Comparison of ENCODE assay signal across 22 mouse cellular contexts in genomic region chr9:91959076-91959475, GRCm38 (mm10).
A peak's percentile ranks its signal among the peaks of the same experiment; 100 is the strongest.
DNase-seq lines count a peak whose midpoint lies in the region; ATAC-seq and TF ChIP-seq lines count a peak whose summit lies in the region.
"Had no signal": no experiment of that assay in that cellular context is flagged by ENCODE, and none has a peak within 500 bp of the region (broad histone marks: within the 10 kb centered on the region; RNA-seq: fewer than 3 reads in every experiment).

No protein-coding gene starts in this region.

- no peak overlapping the region for H3K9ac ChIP-seq in hindbrain, embryonic 14.5 days
- H3K9ac ChIP-seq in neural tube, embryonic 13.5 days, result no peak overlapping the region
- H3K9ac ChIP-seq: embryonic facial prominence, embryonic 13.5 days; forebrain, embryonic 12.5 days; forebrain, embryonic 15.5 days; heart, embryonic 12.5 days; heart, embryonic 15.5 days; intestine, embryonic 15.5 days had no signal

- no peak for TF ChIP-seq CTCF in layer of hippocampus, adult 2 months (conservative IDR thresholded peaks at IDR 0.05)

- 66% methylated on average over 3 of the region's 3 CpGs for WGBS in hindbrain, embryonic 14.5 days
- WGBS in hindbrain, embryonic 10.5 days, result 76% methylated on average over 3 of the region's 3 CpGs
- WGBS in neural tube, embryonic 13.5 days, result 61% methylated on average over 3 of the region's 3 CpGs

- H3K36me3 ChIP-seq in hindbrain, embryonic 14.5 days (replicated peaks; ENCODE audit: control insufficient read depth, insufficient read depth), result no peaks in the 10 kb centered on the region
- H3K36me3 ChIP-seq in hindbrain, embryonic 10.5 days, result no peaks in the 10 kb centered on the region
- H3K36me3 ChIP-seq in neural tube, embryonic 13.5 days, result no peaks in the 10 kb centered on the region
- H3K36me3 ChIP-seq: embryonic facial prominence, embryonic 10.5 days; embryonic facial prominence, embryonic 13.5 days; forebrain, embryonic 12.5 days; forebrain, embryonic 15.5 days; heart, embryonic 12.5 days; heart, embryonic 15.5 days; intestine, embryonic 15.5 days had no signal

- no peak overlapping the region for H3K4me3 ChIP-seq in hindbrain, embryonic 14.5 days (replicated peaks; ENCODE audit: low read length)
- H3K4me3 ChIP-seq in hindbrain, embryonic 10.5 days, result no peak overlapping the region
- H3K4me3 ChIP-seq in layer of hippocampus, adult 2 months, result no peak overlapping the region
- no peak overlapping the region for H3K4me3 ChIP-seq in neural tube, embryonic 13.5 days
- H3K4me3 ChIP-seq: embryonic facial prominence, embryonic 10.5 days; embryonic facial prominence, embryonic 13.5 days; erythroblast, embryonic 14.5 days; forebrain, embryonic 12.5 days; forebrain, embryonic 15.5 days; heart, embryonic 12.5 days; heart, embryonic 15.5 days; intestine, embryonic 15.5 days had no signal

- ATAC-seq in hindbrain, embryonic 14.5 days (ENCODE audit: low FRiP score), result no peak
- ATAC-seq in neural tube, embryonic 13.5 days (ENCODE audit: low read depth), result 0 out of 2 replicates have a peak, but pooled peaks have one; percentile 47
- ATAC-seq: CD4-positive, CD25-positive, alpha-beta regulatory T cell, adult 4 months; intestine, embryonic 15.5 days had no signal

- no peak overlapping the region for H3K4me2 ChIP-seq in hindbrain, embryonic 14.5 days (replicated peaks)
- no peak overlapping the region for H3K4me2 ChIP-seq in neural tube, embryonic 13.5 days
- H3K4me2 ChIP-seq: embryonic facial prominence, embryonic 13.5 days; forebrain, embryonic 12.5 days; forebrain, embryonic 15.5 days; heart, embryonic 12.5 days; heart, embryonic 15.5 days; intestine, embryonic 15.5 days had no signal

- H3K4me1 ChIP-seq in hindbrain, embryonic 14.5 days (replicated peaks; ENCODE audit: control insufficient read depth, insufficient read depth, low read length), result no peaks in the 10 kb centered on the region
- H3K4me1 ChIP-seq in hindbrain, embryonic 10.5 days (replicated peaks), result no peaks in the 10 kb centered on the region
- H3K4me1 ChIP-seq in neural tube, embryonic 13.5 days (replicated peaks), result peaks cover 7% of the 10 kb centered on the region; the same call in 1 of the 2 replicates
- H3K4me1 ChIP-seq: embryonic facial prominence, embryonic 10.5 days; embryonic facial prominence, embryonic 13.5 days; forebrain, embryonic 12.5 days; forebrain, embryonic 15.5 days; heart, embryonic 12.5 days; heart, embryonic 15.5 days; intestine, embryonic 15.5 days had no signal

- 0 out of 2 replicates have a peak overlapping the region, but pooled peaks have one; percentile 1 for H3K27ac ChIP-seq in hindbrain, embryonic 14.5 days
- H3K27ac ChIP-seq in hindbrain, embryonic 10.5 days, result no peak overlapping the region
- H3K27ac ChIP-seq in layer of hippocampus, adult 2 months, result peak overlapping the region; percentile 37
- no peak overlapping the region; the same call in 1 of the 2 replicates for H3K27ac ChIP-seq in neural tube, embryonic 13.5 days (replicated peaks)
- H3K27ac ChIP-seq: embryonic facial prominence, embryonic 10.5 days; embryonic facial prominence, embryonic 13.5 days; forebrain, embryonic 12.5 days; forebrain, embryonic 15.5 days; heart, embryonic 15.5 days; intestine, embryonic 15.5 days had no signal

- no peaks in the 10 kb centered on the region for H3K27me3 ChIP-seq in hindbrain, embryonic 14.5 days (ENCODE audit: control insufficient read depth, insufficient read depth, low read length)
- no peaks in the 10 kb centered on the region for H3K27me3 ChIP-seq in hindbrain, embryonic 10.5 days (ENCODE audit: insufficient read depth, poor library complexity, severe bottlenecking)
- no peaks in the 10 kb centered on the region for H3K27me3 ChIP-seq in neural tube, embryonic 13.5 days
- H3K27me3 ChIP-seq: embryonic facial prominence, embryonic 13.5 days; forebrain, embryonic 12.5 days; forebrain, embryonic 15.5 days; heart, embryonic 12.5 days; heart, embryonic 15.5 days; intestine, embryonic 15.5 days had no signal

- no peaks in the 10 kb centered on the region for H3K9me3 ChIP-seq in hindbrain, embryonic 14.5 days (ENCODE audit: control insufficient read depth, low read length)
- no peaks in the 10 kb centered on the region for H3K9me3 ChIP-seq in hindbrain, embryonic 10.5 days
- H3K9me3 ChIP-seq in neural tube, embryonic 13.5 days, result no peaks in the 10 kb centered on the region
- H3K9me3 ChIP-seq: embryonic facial prominence, embryonic 10.5 days; embryonic facial prominence, embryonic 13.5 days; forebrain, embryonic 12.5 days; forebrain, embryonic 15.5 days; heart, embryonic 12.5 days; heart, embryonic 15.5 days; intestine, embryonic 15.5 days had no signal

- DNase-seq in hindbrain, embryonic 14.5 days (ENCODE audit: low spot score), result no peak
- DNase-seq in hindbrain, embryonic 10.5 days (ENCODE audit: low spot score), result no peak
- DNase-seq in layer of hippocampus, adult 2 months (ENCODE audit: low spot score in 2 of 2), result no peak
- DNase-seq in layer of hippocampus, adult 18-20 months (ENCODE audit: low spot score in 2 of 2), result no peak
- DNase-seq in neural tube, embryonic 10.5 days (ENCODE audit: extremely low spot score, low spot score), result no peak
- DNase-seq: adrenal gland, adult 2 months; adrenal gland, postnatal 14 days; cerebellum, adult 11 months; gastrocnemius, postnatal 25 days; heart, adult 18-20 months; heart, postnatal 10 days; heart, postnatal 36 days had no signal

Comparison
In these comparisons a context has a peak if more than half of its experiments do, and no peak if none do; other contexts are left out.
1. H3K27ac ChIP-seq: peak in hindbrain, embryonic 14.5 days (single experiment) and layer of hippocampus, adult 2 months (single experiment); none in hindbrain, embryonic 10.5 days (single experiment) and neural tube, embryonic 13.5 days (single experiment).